Mouse (Mus musculus) embryo, embryonic 9.5 days (tissue): ENCODE results near the gene Mcm2.

Source experiments
- DNase-seq: peaks from one replicate; pipeline ENCODE4 v3.0.0-alpha.2; 2017; ENCODE audit errors: extremely low spot score

Gene Mcm2

DNA sequence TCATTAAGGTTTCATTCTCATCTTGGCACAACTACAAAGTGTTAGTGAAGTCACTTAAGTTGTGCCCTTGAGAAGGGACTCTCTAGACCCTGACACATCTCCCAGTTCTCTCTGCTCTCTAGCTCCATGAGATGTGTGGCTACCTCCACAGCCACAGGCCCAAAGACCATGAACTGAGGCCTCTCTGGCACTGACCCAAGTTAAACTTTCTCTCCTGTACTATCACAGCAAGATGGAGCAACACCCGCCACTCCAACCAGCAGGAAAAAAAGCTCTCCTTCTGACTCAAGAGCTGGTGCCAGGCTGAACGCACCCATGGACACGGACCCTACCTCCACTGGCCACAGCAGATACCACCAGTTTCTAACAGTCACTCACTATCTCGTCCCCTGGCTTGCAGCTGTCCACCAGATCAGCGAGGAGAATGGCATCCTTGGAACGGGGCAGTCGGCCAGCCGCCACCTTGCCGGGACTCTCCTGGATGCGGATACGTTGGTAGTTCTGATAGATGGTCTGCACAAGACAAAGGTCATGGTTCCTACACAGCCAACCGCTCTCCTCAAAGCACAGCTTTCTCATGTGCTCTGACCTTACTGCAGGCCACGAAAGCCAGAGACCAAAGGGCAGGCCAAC is 9.1 kb downstream of the Mcm2 start:
- no peak for DNase-seq

DNA sequence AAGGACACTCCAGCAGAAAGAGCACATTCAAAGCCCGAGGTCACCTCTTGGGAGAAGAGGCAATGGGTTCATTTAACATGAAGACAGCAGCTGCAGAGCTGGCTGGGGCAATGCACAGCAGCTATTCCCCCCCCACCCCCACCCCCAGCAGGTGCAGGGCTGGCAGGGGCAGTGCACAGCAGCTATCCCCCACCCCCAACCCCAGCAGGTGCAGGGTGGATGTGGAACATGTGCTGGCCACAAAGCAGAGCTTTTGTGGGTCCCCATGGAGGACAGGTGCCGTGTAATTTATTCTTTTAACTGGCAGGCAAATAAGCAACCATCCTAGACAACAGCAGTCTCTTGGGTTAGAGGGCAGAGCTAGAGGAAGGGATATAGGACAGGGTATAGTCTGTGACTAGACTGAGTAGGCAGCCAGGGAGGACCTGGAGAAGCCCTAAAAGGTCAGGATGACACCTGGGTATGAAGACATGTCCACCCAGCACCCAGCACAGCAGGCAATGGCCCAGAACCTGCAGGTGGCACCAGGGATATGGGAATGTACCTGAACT is 12.1 kb downstream of the Mcm2 start:
- DNase-seq: no peak

DNA sequence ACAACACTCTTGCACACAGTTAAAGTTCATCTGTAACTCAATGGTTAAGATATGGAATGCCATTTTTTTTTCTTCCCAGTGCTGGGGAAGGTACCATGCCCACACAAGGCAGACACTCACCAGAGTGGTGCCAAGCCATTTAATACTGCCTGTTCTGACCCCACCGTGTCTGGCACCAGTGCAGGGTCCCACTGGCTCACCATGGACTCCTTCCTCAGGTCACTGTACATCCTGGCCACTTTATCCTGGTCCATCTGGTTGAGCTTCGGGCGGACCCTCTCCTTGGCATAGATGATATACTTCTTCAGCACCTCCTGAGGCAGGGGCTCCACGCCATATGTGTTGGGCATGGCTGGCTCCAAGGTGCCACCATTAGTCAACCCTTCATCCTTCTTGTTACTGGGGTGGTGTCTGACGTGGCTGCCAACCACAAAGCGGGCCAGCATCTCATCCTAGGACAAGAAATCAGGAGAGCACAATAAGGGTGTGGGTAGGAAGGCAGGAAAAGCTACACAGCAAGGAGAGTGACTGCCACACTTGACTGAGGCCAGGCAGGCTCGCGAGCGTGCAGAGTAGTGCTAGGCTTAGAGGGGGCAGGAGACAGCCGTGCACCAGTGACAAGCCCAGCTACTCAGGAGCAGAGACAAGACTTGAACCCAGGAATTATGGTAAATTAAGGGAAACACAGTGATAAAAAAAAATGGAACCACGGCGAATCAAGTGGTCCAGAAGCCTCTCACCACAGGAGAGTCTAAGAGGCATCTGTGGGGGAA is 12.8 kb downstream of the Mcm2 start:
- no peak for DNase-seq

DNA sequence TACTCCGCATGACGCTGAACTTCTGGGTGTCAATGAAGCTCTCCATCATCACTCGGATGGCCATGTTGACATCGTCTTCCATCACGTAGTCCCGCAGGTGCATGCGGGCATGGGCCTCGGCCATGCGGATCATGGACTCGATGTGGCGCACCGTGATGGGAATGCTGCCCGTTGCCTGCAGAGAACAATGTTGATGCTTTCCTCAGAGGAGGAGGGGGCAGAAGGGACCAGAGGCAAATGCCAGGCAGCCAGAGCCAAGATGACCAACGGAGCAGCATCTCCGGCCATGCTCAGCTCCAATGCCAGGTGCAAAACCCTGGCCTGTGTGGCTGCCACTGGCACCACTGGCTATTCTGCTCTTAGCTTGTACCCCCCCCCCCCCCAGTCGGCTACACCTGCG is 13.9 kb downstream of the Mcm2 start:
- DNase-seq: no peak

DNA sequence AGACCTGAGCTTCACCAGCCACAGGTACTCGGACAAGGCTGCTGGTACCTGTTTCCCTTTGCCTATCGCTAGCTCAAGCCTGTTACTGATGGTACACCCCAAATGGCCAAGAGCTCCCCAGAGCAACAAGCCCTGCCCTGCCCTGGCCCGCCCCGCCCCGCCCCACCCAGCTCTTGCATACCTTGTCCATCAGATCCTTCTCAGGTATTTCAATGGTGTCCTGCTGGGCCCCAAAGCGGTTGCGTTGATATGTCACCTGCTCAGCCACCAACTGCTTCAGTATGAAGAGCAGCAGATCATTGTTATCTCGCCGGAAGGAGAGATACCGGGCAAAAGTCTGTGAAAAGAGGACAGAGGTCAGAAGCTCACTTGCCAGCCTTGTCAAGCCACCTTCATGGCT is 14.4 kb downstream of the Mcm2 start:
- DNase-seq: no peak

DNA sequence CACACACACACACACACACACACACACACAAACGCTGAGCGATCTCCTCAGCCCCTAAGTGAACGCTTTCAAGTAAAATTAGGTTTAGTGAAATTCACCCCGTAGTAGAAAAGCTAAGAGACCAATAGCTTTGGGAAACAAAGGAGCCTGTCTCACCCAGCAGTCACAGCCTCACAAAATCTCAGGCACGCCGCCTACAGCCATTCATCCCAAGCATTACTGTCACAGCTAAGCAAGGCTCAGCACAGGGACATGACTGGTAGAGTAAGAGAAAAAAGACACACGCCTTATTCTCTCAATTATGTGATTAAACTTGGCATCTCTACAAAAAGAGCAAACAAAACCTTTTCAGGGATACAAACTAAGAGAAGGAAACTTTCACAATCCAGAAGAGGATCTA is 17.2 kb downstream of the Mcm2 start:
- DNase-seq: no peak

DNA sequence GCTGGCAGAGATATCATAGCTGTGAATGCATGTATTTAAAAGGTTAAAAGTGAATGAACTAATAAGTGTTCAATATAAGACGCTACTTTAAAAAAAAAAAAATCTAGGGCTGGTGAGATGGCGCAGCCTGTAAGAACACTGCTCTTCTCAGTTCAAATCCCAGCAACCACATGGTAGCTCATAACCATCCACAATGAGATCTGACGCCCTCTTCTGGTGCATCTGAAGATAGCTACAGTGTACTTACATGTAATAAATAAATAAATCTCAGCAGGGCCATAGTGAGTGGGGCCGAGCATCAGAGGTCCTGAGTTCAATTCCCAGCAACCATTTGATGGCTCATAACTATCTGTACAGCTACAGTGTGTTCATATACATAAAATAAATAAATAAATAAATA is 19.1 kb downstream of the Mcm2 start:
- DNase-seq: no peak

DNA sequence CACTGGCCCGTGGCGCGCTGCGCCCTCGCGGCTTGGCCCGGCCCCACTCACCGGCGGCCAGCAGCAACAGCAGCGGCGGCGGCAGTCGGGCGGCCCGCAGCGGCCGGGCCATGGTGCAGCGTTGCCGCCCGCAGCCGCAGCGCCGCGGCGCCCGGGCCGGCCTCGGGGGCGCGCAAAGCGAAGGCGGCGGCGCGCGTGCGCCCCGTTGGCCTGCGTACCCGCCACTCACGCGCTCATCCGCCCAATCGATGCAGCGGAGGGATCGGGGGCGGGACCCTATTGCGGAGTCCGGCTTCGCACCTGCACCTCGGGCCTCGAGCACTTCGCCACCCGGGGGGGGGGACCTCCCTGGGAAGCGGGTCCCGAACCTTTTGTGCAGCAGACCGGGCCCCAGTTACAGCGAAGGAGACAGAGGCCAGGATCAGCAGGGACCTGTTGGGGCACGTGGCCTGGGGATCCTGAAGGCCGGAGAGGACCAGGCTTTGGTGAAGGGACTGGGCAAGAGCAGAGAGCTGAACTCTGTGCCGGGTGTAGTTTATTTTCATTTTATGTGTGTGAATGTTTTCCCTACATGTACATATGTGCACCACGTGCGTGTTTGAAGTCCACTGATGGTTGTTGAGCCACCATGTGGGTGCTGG is 23.6 kb downstream of the Mcm2 start, which contains the start of gene Podxl2:
Gene Podxl2, minus strand, starts transcription at position 177 of the 641 bp plus-strand sequence.
- DNase-seq: peak; percentile 82

DNA sequence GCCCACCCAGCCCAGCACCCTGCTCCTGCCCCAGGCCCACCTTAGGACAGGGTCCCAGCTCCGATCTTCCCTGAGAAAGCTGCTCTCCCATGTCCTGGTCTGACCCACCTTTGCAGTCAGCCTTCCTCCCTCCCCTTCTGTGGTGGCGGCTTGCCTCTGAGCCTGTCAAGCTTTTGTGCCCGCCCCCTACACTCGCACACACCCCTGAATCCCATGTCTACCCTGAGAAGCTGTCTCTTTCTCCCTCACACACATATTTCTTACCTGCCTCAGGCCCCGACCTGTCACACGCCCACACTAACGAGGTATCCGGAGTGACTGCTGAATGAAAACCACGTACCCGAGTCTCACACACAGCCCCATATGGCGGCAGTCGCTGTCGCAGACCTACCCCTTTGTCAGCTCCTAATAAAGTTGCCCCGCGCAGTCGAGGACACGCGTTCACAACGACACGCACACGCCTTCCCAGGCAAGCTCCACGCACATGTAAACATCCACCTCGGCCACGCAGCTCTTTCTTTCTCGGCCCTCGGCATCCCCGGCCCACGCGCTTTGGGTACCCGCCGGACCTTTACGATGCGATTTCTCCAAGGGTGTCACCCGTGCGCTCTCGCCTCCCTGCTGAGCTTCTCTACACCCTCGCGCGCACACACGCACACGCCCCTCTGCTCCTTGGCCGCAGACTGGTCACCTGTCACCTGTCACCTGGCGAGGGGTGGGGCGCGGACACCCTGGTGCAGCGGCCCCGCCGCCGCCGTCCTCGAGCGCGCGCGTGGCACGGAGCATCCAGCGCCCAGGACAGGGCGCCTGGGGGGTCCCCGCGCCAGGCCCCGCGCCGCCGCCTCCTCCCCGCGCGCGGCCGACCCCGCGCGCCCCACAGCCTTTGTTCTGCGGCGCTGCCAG is 24.4 kb downstream of the Mcm2 start:
- DNase-seq: peak; percentile 38

DNA sequence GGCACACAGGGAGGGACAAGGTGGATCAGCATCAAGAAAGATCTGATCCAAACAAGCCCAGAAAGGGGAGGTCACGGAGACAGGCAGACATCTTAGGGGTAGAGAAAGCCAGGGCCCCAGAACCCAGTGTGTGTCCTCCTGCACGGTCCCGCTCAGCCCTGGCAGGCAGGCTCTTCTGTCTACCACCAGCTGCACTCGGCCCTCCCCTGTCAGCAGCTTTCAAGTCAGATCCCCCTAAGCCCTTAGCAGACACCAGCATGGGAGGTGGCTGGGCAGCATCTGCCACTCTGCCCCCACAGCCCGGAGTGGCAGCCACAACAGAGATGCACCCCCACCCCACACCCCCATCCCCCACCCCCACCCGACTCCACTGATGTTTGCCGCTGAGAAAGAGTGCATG is 25.8 kb downstream of the Mcm2 start:
- DNase-seq: no peak

DNA sequence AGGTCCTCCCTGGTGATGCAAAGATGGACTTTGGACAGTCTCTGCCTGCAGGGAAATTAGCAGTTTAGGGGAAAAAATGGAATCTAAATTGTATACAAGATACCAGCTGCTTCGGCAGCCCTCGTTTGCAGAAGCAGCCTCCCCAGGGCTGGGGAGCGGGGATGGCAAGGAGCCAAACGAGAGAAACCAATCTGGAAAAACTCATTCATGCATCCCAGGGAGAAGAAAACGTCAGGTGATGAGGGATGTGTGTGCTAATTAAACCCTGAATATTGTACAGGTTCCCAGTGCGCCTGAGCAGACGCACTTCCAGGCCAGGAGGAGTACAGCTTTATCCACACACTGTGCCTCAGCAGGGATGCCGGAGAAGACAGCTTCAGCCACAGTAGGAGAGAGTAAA is 27.0 kb downstream of the Mcm2 start:
- DNase-seq: no peak

DNA sequence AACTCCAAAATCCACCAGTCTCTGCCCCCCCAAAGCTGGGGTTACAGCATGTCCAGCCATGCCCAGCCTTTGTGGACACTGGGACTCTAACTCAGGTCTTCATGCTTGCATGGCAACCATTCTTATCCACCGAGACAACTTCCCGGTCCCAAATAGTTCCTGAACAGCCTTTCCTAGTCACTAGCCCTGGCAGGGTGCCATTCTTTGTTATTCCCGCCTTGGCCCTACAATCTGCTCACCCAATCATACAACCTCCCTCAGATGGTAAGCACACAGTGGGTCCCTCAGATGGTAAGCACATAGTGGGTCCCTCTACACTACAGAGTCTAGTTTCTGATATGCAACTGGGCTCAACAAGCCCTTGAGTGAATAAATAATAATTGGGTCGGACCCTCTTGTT is 28.0 kb downstream of the Mcm2 start:
- DNase-seq: no peak

DNA sequence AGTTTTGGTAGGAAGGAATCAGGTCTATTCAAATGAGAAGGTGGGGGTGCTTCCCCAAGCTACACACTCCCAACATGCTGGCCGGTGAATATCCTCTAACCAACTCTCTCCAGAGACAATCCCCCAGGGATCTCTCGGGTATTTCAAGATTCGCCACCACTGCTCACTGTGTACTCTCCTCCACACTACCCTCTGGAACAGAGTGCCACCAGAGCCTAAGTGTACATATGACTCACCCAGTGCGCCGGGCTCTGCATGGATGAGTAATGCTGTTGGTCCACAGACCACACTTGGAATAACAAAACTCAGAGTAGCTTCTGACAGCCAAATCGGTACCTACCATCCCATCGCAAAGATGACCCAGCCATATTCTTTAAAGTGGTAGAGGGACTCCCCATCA is 29.1 kb downstream of the Mcm2 start:
- no peak for DNase-seq

DNA sequence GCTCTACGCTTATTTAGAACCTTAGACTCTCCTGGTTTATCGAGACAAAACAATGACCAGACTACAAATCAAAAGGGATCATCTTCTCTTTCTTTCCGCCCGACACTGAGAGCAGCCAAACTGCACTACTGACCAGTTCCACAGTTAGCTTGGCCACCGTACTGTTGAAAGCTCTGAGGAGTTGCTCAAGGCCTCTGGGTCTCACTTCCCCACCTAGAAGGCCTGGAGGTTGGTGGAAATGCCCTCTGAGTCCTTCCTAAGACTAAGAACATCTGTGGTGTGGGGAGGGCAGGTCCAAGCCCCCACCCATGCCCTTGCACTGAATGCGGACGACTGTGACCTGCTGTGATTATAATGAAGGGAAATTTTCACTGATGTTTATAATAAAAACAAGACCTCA is 32.9 kb downstream of the Mcm2 start:
- no peak for DNase-seq

DNA sequence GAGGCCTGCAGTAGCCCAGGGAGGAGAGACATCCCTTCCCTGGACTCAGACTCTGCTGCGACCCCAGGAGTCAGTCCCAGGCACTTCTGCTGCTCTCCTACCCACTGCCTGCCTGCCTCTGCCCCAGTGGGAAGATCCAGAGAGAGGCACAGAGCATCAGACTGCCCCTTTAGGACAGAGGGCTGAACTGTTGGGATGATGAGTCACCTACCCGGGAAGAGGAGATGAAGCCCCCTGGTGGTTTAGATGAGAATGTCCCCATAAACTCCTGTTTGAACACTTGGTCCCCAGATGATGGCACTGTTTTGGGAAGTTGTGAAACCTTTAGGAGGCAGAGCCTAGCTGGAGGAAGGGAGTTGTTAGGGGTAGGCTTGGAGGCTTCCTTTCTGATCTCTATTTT is 37.7 kb downstream of the Mcm2 start:
- DNase-seq: peak; percentile 34

DNA sequence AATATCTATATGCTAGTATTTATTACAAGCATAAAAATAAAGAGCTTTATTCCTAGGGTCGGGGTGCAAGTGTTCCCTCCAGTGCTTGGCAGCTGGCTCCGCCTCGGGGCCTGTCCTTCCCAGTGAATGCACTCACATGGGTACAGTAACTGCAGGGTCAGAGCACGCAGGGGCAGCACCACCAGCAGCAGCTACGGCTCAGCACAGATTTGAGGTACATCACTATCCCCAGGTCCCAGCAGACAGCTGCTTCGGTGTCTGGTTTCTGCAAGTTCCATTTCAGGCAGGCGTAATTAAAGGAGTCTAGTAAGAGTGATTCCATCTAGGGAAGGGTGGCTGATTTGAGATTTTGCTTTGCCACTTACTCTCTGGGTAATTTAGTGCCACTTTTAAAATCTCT is 40.2 kb downstream of the Mcm2 start:
- no peak for DNase-seq

DNA sequence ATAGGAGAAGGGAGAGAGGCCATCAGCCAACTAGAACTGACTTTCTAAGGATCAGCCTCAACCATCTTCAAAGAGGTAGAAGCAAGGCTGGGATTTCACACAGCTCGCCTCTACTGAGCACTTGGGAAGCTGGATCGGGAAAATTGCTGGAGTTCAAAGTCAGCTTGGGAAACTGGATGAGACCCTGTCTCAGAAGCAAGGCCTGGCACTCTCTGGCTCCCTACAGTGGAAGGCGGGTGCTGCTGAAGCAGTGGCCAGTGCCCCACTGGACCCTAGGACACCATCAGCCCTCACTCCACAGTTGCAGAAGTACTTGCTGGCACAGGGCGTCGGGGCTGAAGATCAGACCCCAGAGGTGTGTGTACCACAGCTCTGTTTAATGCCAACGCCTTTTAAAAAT is 40.8 kb downstream of the Mcm2 start:
- no peak for DNase-seq

DNA sequence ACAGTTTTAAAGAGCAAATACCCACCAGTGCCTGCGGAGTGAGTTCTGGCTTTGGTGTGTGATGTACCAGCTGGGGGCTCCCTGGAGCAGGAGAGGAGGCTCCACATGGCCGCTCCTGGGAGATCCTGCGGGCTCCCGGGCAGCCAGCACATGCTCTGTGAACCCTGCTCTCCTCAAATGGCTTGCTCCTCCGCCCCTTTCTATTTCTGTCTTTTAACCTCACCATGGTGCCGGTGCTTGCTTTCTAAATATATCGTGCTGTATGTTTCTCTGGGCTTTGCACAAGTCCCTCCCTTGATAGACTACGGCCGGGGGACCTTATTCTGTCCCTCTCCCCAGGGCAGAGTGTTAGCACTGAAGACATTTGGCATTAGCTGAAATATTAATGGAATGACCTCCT is 41.3 kb downstream of the Mcm2 start:
- DNase-seq: no peak

DNA sequence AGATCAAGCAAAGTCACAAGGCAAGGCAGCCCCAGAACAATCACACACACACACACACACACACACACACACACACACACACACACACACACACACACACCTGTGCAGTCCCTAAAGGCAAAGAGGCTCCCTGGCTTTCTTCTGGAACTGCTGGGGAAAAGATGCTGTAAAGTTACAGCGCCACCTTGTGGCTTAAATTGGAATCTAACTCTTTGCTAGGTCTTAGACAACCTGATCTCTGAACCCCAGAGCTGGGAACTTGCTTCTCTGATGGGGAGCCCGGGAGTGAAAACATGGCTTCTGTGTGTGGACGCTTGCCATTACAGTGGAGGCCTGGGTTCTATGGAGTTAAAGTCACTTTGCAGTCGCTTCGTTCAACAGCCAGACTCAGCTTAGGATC is 42.9 kb downstream of the Mcm2 start:
- DNase-seq: peak; percentile 67

DNA sequence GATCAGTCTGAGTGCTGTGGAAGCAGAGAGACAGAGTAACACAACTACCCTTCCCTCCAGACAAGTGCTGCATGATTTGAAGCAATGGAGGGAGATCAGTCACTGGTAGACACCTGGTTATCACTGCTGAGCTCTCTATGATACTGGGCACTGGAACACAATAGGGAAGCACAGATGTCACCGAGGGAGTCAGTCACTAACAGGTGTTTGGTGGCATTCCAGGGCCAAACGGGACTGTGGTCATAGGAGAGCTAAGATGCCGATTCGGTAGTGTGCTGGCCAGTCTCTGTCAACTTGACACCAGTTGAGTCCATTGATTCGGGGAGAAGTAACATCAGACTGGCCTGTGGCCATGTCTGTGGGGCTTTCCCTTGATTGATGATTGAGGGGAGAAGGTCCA is 44.1 kb downstream of the Mcm2 start:
- no peak for DNase-seq

DNA sequence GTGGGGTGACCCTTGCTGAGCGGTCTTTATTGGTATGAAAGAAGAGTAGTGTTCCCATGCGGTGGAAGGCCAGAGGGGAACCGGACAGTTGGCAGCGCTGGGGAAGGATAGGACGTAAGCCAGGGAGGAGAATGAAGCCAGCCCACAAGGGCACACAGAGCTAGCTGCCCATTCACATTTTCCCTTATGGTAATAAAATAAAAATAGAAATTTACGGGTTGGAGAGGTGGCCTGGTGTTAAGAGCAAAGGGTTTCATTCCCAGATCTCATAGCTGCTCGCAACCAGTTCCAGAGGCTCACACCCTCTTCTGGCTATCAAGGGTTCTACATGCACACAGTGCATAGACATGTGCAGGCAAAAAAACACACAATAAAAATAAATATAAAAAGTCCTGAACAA is 48.5 kb downstream of the Mcm2 start:
- DNase-seq: no peak

DNA sequence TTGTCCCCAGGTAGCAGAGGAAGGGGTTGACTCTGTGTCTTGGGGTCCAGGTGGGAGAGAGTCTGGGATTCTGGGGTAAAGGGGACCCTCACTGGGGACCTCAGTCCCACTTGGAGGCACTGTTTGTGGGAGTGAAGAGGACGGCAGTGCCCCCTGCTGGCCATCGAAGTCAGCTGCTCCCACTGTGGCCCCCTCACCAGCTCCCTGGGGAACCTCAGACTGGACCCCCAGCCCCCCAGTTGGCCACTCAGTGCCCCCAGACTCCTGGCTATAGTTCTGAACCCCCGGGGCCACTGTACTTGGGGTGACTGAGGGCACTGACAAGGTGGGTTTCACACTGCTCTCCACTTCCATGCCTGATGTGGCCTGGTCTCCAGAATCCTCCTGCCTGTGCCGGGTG is 49.3 kb downstream of the Mcm2 start:
- no peak for DNase-seq
